ENCODE assay signal across 8 mouse cellular contexts in the genomic region with DNA sequence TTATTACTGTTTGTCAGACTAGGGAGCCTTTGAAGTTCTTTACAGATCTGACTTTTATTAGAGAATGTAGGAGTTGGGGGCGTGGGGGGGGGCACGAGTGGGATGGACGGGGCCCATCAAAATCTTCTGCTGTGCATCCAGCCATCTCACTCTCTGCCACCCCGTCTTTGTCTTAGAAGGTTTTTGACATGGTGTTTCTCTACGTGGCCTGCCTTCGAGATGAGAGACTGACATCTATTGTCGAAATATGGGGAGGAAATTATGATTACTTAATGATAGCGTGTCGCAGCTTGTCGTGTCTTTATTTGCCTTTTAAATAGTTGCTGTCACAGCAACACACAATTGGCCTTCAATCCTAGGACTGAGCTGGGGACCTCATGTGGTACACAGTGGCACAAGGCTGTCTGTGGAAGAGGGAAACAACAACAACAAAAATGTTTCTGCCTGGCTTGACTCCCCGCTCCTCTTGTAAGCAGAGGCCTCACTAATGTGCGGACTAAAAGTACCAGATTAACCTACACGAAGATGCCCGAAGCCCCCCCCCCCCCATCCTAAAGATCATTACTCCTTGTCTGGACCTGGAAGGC. TPM values are rescaled to one million over a fixed set of nuclear protein-coding genes. Genes with fewer than 3 reads are reported as not detected.
A peak's percentile ranks its signal among the peaks of the same experiment; 100 is the strongest.
DNase-seq lines count a peak whose midpoint lies in the region; ATAC-seq and TF ChIP-seq lines count a peak whose summit lies in the region.

No protein-coding gene starts in this region.

- peaks cover 3% of the 10 kb centered on the region for H3K4me1 ChIP-seq in testis, adult 2 months (ENCODE audit: control insufficient read depth, insufficient read depth, low read length)
- H3K4me1 ChIP-seq in limb, embryonic 13.5 days = peaks cover 42% of the 10 kb centered on the region
- H3K4me1 ChIP-seq in stomach, embryonic 15.5 days = peaks cover 5% of the 10 kb centered on the region

- no peak for TF ChIP-seq CTCF in testis, adult 2 months (IDR thresholded peaks at IDR 0.05; ENCODE audit: control insufficient read depth, insufficient read depth, insufficient replicate concordance, low read depth, low read length)

- peak overlapping the region; percentile 53 for H3K4me2 ChIP-seq in limb, embryonic 13.5 days (replicated peaks)
- H3K4me2 ChIP-seq in stomach, embryonic 15.5 days = peak overlapping the region; percentile 39; the same call in 1 of the 2 replicates

- H3K27ac ChIP-seq in testis, adult 2 months (ENCODE audit: control insufficient read depth, insufficient read depth, low read depth, low read length) = 0 out of 2 replicates have a peak overlapping the region, but pooled peaks have one; percentile 13
- H3K27ac ChIP-seq in limb, embryonic 13.5 days = peak overlapping the region; percentile 96
- H3K27ac ChIP-seq in stomach, embryonic 15.5 days = peak overlapping the region; percentile 85

- peak; percentile 28 for DNase-seq in embryo, embryonic 10.5 days (ENCODE audit: low spot score)
- DNase-seq in embryo, embryonic 9.5 days (ENCODE audit: extremely low spot score) = no peak
- DNase-seq in testis, postnatal 14 days (ENCODE audit: low spot score) = no peak
- no peak for DNase-seq in adrenal gland, postnatal 25 days
- DNase-seq in frontal cortex, postnatal 25 days (ENCODE audit: low spot score in 2 of 2) = no peak

- TF ChIP-seq POLR2A in testis, adult 2 months (IDR thresholded peaks at IDR 0.05; ENCODE audit: control insufficient read depth, low read depth, low read length) = no peak

- H3K9me3 ChIP-seq in limb, embryonic 13.5 days = no peaks in the 10 kb centered on the region
- H3K9me3 ChIP-seq in stomach, embryonic 15.5 days = no peaks in the 10 kb centered on the region

- no peak overlapping the region for H3K4me3 ChIP-seq in testis, adult 2 months (ENCODE audit: control insufficient read depth, low read depth, low read length)
- H3K4me3 ChIP-seq in limb, embryonic 13.5 days = no peak overlapping the region
- no peak overlapping the region; the same call in 1 of the 2 replicates for H3K4me3 ChIP-seq in stomach, embryonic 15.5 days (replicated peaks)

- WGBS in limb, embryonic 13.5 days = 15% methylated on average over 14 of the region's 14 CpGs
- WGBS in stomach, embryonic 15.5 days = 27% methylated on average over 14 of the region's 14 CpGs

- no peak for ATAC-seq in limb, embryonic 13.5 days (ENCODE audit: low FRiP score, low read depth)
- ATAC-seq in stomach, embryonic 15.5 days (ENCODE audit: insufficient read depth, low FRiP score, low read depth) = no peak

- H3K9ac ChIP-seq in limb, embryonic 13.5 days = peak overlapping the region; percentile 15; the same call in 1 of the 2 replicates
- H3K9ac ChIP-seq in stomach, embryonic 15.5 days = no peak overlapping the region

- H3K27me3 ChIP-seq in testis, adult 2 months (ENCODE audit: control insufficient read depth, insufficient read depth, low read length) = no peaks in the 10 kb centered on the region
- H3K27me3 ChIP-seq in limb, embryonic 13.5 days = no peaks in the 10 kb centered on the region
- H3K27me3 ChIP-seq in stomach, embryonic 15.5 days (replicated peaks) = no peaks in the 10 kb centered on the region

- H3K36me3 ChIP-seq in testis, adult 2 months (ENCODE audit: control insufficient read depth, insufficient read depth, low read length) = no peaks in the 10 kb centered on the region
- H3K36me3 ChIP-seq in limb, embryonic 13.5 days = no peaks in the 10 kb centered on the region
- no peaks in the 10 kb centered on the region for H3K36me3 ChIP-seq in stomach, embryonic 15.5 days

RNA-seq across cellular contexts. Expression of gene Ubash3b, which starts 51.5 kb away (rescaled TPM):
- polyA plus RNA-seq in testis, adult 2 months (2012; rRNA removed) = 1.3 and 1.6 TPM in 2 replicates
- polyA plus RNA-seq in limb, embryonic 13.5 days (2015; fragmentation: Nextera tagmentation; extraction: Ambion mirVana) = 6.2 and 7.3 TPM in 2 replicates
- 3.9 and 4.0 TPM in 2 replicates for polyA plus RNA-seq in stomach, embryonic 15.5 days (2015; fragmentation: Nextera tagmentation; extraction: Ambion mirVana)
- 1.2 and 2.1 TPM in 2 replicates for total RNA-seq in adrenal gland, postnatal 25 days (2021)

Comparison
In these comparisons a context has a peak if more than half of its experiments do, and no peak if none do; other contexts are left out.
1. H3K27ac ChIP-seq: peak in every context shown above with its lines; median percentile 96 in limb, embryonic 13.5 days; 85 in stomach, embryonic 15.5 days; 13 in testis, adult 2 months.